Mouse (Mus musculus) G1E (cell line): ENCODE measurements around the gene Izumo4.

Experiments used
- CTCF ChIP-seq: IDR thresholded peaks from 2 replicates; pipeline ENCODE4 v1.5.1; 2012; ENCODE audit warnings: low read depth, low read length, inconsistent platforms, mixed read lengths
- GATA1 ChIP-seq: IDR thresholded peaks from 2 replicates; pipeline ENCODE4 v1.6.1; 2012; ENCODE audit warnings: borderline replicate concordance, low read length, inconsistent platforms, mixed read lengths
- GATA2 ChIP-seq: IDR thresholded peaks from 2 replicates; pipeline ENCODE4 v1.6.1; 2012; ENCODE audit warnings: low read depth, low read length, inconsistent platforms, borderline replicate concordance
- TAL1 ChIP-seq: conservative IDR thresholded peaks from 2 replicates; pipeline ENCODE4 v1.6.1; 2012; ENCODE audit warnings: low read depth, low read length, inconsistent platforms, mixed read lengths

DNA sequence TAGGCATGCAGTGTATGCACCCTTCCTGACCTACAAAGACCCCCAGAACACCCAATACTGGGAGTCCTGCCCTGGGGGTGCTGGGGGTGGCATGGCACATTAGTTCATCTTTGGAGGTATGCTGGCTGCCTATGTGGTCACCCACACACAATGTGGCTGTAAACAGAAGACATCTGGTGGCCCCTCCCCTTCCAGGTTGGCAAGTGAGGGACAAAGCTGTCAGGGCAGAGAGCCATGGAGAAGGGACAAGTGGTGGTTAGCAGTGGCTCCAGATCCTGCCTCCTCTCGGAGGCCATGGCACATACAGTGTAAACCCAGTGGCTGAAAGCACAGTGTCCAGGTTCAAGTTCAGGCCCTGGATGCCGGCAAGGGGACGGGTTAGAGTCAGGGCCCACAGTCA lies 15.4 kb upstream of the Izumo4 start:
- TF ChIP-seq CTCF (no peak), TAL1 (no peak), GATA1 (no peak), GATA2 (no peak)
